Mouse (Mus musculus) inflammation-experienced regulatory T-cells, adult 6 months (primary cell): ENCODE data around the gene Gmds. TPM values are rescaled to one million over a fixed set of nuclear protein-coding genes. Genes with fewer than 3 reads are reported as not detected.

Experiments
- ATAC-seq: one replicate; pipeline ENCODE4 v1.8.0; 2017
- polyA plus RNA-seq, 3 experiments: library from polyadenylated mRNA; unstranded; fragments of 100-300 nt; shearing (Covaris generic); gene quantifications; one replicate each; pipeline ENCODE4 v1.2.1; 2017

Gmds gene
- polyA plus RNA-seq, 3 experiments from 2014 or later: 17.2 to 26.3 (median 21.8) TPM

DNA sequence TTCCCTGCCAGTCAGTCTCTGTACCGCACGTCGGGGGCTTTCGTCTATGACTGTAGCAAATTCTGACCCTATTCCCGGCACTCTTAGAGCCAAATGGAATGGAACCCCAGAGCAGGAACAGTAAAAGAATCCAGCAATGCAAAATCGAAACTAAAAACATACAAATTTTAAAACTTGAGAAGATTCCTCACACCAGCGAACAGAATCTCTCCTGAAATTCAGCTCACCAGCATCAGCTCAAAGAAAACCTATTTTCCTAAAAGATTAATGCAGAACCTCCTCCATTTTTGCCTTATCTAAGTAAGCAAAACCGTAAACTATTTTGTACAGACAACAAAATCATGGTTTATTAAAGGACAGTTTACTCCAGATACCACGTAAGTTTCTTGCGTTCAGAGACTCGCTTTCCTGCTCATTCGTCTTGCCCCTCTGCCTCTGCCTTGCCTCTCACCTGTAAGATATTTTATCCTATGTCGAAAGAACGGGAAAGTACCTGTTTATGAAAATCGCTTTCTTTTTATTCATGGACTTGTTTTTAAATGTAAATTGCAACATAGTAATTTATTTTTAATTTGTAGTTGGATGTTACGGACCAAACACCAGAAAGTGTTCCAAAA is 529.6 kb downstream of the Gmds start:
- ATAC-seq: no peak

DNA sequence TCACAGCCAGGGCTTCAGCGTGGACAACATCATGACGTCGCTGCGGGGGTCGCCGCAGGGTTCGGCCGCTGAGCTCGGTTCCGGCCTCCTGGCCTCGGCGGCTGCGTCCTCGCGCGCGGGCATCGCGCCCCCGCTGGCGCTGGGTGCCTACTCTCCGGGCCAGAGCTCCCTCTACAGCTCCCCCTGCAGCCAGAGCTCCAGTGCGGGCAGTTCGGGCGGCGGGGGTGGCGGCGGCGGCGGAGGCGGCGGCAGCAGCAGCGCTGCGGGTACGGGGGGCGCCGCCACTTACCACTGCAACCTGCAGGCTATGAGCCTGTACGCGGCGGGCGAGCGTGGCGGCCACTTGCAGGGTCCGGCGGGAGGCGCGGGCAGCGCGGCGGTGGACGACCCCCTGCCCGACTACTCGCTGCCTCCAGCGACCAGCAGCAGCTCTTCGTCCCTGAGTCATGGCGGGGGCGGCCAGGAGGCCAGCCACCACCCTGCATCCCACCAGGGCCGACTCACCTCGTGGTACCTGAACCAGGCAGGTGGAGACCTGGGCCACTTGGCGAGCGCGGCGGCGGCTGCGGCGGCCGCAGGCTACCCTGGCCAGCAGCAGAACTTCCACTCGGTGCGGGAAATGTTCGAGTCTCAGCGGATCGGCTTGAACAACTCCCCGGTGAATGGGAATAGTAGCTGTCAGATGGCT is 530.3 kb downstream of the Gmds start:
- no peak for ATAC-seq

DNA sequence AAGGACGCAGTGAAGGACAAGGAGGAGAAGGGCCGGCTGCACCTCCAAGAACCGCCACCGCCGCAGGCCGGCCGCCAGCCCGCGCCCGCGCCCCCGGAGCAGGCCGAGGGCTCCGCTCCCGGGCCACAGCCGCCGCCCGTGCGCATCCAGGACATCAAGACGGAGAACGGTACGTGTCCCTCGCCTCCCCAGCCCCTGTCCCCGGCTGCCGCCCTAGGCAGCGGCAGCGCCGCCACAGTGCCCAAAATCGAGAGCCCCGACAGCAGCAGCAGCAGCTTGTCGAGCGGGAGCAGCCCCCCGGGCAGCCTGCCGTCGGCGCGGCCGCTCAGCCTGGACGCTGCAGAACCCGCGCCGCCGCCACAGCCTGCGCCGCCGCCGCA is 530.8 kb downstream of the Gmds start:
- no peak for ATAC-seq

DNA sequence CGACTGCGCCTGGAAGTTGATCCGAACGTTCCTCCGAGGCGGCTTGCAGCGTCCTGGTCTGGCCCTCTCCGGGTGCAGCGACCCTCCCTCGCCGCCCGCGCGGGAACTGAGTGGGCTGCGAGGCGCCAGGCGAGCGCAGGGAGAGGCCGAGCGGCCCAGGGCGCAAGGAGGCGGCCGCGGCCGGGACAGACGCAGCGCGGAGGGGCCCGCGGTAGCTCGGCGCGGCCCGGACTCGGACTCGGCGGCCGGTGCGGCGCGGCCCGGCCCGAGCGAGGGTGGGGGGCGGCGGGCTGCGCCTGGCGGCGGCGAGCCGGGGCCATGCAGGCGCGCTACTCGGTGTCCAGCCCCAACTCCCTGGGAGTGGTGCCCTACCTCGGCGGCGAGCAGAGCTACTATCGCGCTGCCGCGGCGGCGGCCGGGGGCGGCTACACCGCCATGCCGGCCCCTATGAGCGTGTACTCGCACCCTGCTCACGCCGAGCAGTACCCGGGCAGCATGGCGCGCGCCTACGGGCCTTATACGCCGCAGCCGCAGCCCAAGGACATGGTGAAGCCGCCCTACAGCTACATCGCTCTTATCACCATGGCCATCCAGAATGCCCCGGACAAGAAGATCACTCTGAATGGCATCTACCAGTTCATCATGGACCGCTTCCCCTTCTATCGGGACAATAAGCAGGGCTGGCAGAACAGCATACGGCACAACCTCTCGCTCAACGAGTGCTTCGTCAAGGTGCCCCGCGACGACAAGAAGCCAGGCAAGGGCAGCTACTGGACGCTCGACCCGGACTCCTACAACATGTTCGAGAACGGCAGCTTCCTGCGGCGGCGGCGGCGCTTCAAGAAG is 531.4 kb downstream of the Gmds start:
- no peak for ATAC-seq

DNA sequence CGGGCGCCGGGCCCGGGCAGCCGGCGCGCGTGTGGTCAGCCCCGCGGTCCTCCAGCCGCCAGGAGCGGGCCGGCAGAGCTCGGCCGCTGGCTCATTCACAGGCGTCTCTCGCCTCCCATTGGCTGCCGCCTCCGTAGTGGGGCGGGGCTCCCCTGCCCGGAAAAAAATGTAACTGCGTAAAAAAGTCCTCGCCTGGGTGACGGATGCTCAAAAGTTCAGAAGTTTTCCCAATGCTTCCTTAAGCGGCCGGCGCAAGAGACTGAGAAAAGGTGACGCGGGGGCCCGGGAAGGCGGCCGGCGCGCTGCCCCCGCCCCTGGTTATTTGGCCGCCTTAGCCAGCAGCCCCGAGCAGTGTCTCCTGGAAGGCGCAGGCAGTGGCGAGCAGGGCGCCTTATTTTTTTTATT is 532.1 kb downstream of the Gmds start, which contains the start of gene Foxc1:
Gene Foxc1 (plus strand): TSS at position 206 of the 405 bp plus-strand sequence.
- ATAC-seq: no peak

GRCm38 (mm10) chr13:31805831-31806427 is 532.6 kb downstream of the Gmds start:
- no peak for ATAC-seq

DNA sequence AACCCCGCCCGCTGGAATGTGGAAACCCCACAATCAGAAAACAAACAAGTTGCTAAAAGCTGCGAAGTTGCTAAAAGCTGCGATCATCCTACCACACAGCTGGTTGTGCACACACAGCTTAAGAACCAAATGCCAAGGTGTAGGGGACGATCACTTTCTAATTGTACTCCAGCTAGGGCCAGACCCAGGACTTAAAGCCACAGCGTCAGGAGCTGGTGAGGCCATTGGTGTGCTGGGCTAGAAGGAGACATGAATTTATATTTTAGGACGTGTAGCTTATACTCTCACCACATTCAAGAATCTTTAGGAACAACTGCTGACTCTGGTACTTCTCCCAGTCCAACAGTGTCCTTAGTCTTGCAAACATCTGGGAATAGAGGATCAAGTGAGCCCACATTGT is 534.0 kb downstream of the Gmds start:
- no peak for ATAC-seq

DNA sequence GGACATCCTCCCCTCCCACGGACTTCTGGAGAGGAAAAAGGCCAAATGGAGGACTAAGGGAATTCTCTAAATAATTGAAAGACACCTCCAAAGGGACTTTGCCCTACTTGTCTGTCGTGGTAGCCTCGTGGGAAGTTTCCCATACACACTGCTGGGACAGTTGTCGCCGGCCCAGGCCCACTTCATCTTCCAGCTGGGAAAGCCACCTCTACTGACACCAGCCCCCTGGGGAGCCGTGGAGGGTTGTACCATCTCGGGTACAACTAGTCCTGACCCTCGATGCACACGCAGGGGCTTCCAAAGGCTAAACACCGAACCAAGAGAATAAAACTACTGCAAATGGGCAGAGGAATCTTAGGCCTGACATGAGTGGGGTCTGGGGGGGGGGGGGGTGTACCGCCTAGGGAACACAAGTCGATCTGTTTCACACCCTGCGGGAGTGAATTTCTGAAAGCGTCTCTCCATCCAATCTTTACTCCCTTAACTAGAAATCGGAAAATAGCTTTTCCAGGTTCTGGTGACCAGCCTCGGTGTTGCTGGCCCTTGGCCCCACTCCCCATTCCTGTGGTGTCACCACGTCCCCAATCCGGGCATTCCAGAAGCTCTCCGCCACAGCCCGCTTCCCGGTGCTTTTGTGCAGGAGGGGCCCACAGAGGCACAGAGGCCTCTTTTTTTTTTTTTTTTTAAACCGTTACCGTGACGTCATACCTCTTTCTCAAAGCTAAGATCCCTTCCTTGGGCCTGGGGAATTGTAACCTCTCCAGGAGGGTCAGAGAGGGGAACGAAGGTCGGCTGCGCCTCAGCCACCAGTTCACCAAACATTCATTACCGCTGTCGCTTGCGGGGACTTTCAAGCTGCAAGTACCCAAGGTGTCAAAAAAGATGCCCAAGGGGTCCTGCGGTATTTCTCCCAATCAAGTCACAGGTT is 535.1 kb downstream of the Gmds start:
- no peak for ATAC-seq

DNA sequence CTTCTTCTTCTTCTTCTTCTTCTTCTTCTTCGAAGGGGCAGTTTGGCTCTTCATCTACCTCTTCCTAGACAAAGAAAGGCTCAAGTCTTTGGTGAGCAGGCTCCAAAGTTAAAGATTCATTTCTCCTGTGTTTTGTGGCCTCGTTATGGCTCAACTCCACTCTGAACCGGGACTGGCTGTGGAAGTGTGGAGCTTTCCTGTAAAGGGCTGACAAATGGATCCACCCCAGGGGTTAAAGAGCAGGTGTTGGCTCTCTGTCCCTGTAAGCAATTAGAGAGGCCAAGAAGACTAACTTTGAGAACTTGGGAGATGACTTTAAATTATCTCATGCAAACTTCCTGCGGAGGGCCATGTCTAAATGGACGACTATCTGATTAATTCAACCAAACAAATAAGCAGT is 536.1 kb downstream of the Gmds start:
- no peak for ATAC-seq

DNA sequence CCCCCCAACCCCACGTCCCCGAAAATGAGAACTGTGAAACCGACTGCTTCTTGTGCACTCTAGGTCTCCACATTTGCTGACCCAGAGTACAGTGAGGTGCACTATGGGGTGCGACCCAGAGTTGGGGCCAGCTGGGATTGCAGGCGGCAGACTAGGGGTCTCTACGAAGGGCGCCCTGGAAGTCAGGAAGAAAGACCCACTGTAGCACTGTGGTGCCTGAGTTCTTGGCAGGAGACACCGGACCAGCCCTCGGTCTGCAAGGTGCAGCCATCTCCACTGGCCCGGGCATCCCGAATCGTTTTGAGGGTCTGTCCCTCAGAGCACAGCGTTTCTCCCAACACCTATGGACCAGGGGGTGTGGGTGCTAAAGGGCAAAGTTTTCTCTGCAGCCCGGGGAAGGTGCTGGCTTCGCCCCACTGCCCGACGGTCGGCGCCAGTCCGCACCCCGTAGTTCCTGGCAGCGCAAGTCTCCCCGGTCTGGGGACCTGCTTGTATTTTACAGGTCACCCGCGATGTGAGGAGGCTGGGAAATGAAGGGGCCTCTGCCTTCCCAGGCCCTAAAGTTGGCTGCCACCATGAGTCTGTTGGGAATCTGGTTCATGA is 536.7 kb downstream of the Gmds start:
- ATAC-seq: peak; percentile 18

DNA sequence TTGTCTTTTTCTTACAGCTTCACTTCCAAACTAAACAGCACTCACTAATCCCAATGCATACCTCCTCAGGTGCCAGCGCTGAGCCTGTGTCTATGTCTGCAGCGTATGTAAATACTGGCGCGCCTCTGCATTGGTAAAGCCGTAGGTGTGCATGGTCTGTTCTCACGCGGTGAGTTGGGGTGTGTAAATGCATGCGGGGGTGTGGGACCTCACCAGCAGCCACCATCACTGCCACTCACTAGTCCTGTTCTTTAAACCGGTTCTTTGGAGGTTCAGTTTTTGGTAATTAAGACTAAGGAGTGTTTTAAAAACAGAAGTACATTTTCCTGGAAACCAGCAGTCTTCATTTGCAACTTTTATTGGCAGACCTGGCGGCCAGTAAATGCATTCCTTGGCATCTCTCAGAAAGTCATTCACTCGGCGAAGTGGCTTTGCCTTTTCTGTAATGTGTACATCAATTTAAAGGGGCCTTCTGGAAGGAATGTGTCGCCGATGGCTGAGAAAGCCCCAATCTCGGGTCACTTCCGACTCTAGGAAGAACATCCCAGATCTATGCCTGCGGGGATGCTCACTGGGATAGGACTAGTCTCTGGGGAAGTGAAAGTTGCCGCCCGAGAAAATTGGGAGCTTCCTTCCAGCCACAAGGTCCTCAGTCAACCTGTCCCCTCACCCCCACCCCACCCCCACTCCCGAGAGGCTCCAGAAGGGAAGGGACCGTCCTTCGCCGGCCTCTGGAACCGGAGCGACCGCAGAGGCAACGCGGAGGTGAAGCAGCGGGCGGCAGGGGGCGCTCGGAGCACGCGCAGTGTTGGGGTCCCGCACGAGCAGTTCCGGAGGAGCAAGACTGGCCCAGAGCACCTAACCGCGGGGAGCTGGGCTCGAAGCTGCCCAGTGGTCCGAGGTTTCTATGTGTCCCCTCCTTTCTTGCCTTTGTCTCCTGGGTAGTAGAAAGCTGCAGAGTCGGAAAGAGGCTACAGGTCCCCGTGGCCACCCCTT is 537.7 kb downstream of the Gmds start:
- peak; percentile 70 for ATAC-seq

- no peak for ATAC-seq
Measured at GRCm38 (mm10) chr13:31798075-31798474, 540.5 kb downstream of the Gmds start.

DNA sequence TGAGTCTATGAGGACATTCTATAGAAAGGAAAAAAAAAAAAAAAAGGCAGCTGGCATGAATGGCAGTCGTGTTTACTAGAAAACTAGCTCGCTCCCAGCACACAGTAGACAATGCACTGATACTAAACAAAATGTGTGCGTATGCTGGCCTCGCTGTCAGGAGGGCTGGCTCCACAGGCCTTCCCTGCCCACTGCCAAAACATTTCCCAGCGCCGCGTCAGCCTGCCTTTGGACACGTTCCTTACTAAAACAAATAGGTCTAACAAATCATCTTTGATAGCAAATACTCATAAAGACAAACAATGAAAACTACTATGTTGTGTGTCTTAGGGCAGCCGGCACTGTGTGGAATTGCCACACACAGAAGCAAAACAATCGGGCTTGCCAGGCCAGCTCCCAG is 541.2 kb downstream of the Gmds start:
- no peak for ATAC-seq

GRCm38 (mm10) chr13:31793163-31793562 is 545.4 kb downstream of the Gmds start:
- no peak for ATAC-seq

DNA sequence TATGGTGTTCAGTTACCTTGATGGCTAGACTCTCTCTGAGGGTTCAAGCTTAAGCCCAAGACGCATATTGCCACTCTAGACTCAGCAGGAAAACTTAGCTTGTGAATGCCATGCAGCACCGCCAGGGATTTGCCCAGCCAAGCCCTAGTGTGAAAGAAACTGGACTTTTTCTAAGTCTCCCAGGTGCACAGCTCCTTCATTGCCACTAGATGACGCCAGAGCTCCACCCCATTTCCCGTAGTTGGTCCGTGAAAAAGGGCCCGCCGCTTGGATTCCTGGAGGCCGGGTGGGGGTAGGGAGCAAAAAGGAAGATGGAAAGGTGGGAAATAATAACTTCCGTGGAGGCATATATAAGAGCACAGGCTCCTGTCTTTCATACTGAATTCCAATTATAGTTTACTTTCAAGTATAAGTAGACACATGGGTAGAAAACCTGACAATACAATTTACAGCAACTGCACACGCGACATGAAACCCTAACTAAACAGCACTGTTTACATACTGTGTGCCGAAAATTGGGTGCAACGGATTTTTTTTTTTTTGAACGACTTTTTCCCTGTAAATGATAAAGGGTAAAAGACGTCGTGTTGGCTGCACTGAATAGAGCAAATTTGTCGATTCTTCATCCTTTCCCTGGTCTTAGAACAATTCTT is 545.9 kb downstream of the Gmds start:
- ATAC-seq: no peak

- no peak for ATAC-seq
Measured at GRCm38 (mm10) chr13:31784757-31785156, 553.8 kb downstream of the Gmds start.

- no peak for ATAC-seq
Measured at GRCm38 (mm10) chr13:31782063-31782462, 556.5 kb downstream of the Gmds start.

GRCm38 (mm10) chr13:31780299-31780698 is 558.2 kb downstream of the Gmds start:
- no peak for ATAC-seq

- ATAC-seq: no peak
Measured at GRCm38 (mm10) chr13:31779281-31779981, 559.1 kb downstream of the Gmds start.
